Mouse (Mus musculus) frontal cortex, postnatal 10 days (tissue): ENCODE results near the gene Gfod2.

Experiments
- DNase-seq, 2 experiments: peaks; one replicate each; pipeline ENCODE4 v3.0.0; 2022; ENCODE audit warnings: low spot score in 2 of 2, mixed read lengths in 1 of 2

Gfod2 gene

DNA sequence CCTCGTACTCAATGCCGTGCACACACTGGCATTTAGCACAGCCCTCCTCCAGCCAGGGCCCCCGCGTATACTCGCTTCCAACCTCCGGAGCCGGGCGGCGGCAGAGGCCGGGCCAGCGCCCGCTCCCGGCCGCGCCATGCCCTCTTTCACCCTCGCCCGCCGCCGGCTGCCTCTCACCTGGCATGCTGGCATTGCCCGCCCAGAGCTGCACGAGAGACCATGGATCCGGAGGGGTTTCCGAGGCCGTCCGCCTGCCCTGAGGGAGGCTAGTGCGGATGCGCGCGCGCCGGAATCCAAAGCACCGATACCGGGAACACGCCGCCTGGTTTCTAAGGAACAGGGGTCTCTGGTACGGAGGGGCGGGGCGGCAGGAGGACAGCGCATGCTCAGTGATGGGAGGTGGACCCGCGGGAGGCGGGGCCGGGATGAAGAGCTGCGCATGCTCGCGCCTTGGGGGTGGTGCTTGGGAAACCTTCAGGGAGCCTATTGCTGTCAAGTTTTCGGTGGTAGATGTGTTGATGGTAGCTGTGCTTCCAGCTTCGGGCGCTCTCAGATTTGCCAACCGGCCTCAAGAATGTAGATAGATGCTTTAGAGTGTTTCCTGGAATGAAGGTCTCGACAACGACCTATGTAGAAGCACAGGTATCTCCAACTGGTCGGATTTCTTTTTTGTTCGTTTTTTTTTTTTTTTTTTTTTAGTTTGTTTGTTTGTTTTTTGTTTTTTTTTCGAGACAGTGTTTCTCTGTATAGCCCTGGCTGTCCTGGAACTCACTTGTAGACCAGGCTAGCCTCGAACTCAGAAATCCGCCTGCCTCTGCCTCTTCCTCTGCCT is at the start of gene Gfod2:
Gfod2 (minus strand) TSS at position 388 of the 832 bp plus-strand sequence.
- DNase-seq = peak; percentile 96 to 97

DNA sequence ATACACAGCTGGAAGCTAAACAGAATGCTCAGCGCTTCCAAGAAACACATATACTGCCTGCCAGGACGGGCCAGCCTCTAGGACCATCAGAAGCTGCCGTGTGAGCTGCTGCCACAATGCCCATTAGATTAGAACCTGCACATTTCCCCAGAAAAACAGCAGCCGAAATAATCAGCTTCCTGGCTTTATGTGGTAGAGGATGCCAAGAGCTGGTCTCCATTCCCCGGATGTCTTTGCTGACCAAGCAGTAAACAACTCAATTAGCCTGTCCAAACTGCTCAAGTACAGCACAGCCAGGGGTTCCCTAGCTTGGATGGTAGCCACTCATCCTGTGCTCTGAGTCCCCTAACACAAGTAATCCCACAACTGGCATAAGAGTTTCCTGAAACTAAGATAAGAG is 49.3 kb upstream of the Gfod2 start:
- DNase-seq = no peak

DNA sequence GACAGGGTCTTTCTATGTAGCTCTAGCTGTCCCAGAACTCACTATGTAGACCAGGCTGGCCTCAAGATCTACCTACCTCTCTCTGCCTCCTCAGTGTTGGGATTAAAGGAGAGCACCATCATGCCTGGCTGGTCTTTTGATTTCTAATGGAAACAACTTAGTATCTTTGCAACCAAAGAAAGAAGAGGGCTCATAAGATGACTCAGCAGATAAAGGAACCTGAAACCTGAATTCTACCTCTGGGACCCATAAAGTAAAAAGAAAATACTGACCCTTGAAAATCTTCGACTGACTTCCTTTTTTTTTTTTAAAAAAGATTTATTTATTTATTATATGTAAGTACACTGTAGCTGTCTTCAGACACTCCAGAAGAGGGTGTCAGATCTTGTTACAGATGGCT is 47.5 kb upstream of the Gfod2 start:
- DNase-seq = no peak

DNA sequence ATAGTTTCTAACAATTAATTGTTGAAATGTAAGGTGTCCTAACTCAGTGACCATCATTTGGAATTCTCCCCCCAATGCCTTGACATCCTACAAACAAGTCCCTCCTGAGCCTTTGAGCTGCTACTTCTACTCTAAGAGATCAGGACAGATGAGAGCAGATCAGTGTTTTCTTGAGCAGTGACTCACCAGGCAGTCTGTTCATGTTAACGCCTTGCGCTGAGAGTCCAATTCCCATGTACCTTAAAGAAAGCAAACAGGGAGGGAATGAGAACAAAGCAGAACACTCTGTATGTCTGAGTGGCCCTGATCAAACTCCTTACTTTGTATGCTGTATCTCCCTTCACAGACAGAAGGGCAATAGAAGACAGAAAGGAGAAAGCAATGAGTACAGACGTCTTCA is 46.9 kb upstream of the Gfod2 start:
- no peak for DNase-seq

DNA sequence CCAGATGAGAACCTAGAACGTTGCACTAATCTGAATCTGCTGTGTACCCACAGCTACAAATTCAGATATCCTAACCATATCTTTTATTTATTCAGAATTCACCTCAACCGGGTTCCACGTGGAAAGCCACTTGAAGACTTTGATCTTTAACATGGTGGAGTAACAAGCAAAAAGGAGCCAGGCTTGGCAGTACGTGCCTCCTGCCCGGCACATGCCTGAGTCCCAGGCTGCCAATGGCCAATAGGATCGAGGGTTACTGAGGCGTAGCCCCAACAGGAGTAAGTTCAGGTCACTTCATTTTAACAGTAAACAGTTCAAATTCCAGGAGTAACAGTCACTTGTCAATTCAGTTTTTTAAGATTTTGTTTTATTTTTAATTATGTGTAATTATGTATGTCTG is 46.3 kb upstream of the Gfod2 start:
- DNase-seq = no peak

DNA sequence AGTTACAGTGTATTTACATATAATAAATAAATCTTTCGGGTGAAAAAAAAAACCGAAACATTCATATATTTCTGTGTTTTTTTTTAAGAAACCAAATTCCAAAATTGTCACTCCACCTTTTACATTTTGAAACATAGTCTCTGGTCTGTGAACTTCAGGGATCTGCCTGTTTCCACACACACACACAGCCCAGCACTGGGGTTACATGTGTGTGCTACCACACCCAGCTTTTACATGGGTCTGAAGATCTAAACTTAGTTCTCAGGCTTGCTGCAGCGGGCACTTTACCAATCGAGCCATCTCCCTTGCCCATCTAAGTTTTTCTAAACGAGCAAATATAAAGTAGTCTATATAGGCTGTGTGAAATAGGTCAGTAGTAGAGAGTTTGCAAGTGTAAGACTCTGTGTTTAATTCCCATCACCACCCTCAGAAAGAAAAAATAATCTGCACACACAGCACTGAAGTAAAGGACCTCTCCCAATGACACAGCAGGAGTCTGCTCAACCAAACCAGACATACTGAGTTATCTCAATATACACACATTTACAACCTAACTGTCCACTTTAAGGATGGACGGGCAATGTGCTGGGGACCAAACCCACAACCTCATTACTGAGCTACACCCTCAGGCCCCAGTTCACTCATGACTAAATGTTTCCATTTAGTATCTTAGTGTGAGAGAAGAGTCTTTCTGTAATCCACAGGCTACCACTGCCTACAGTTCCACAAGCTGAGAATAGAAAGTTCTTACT is 42.9 kb upstream of the Gfod2 start:
- no peak for DNase-seq

DNA sequence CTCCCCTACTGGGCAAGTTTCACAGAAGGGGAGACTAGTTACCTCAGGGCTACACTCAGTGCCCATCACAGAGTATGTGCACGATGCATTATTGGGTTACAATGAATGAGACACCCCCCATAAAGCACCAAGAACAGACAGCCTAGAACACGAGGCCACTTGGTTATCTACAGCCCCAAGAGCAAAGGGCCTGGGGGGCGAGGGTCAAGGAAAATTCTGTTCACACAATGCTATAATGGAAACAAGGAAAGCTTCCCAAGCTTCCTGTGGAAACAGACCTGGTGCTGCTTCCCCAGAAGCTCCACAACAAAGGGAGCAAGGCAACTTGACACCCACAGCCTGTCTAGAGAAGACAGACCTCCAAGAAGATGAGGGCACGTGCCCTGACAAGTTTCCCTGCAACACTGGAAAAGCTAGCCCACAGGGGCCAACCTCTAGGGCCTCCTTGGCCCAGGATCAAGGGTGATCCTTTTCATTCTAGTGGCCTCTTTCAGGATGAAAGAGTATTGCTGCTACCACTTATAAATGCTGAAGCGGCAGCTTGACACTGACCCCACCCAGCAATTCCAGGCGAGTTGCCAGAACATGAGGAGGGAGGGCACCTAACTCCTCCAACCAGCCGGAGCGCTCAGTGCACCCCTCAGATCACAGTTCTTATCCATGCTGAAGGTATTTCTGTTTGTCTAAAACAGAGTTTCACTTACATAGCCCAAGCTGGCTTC is 40.8 kb upstream of the Gfod2 start:
- DNase-seq = peak; percentile 36

DNA sequence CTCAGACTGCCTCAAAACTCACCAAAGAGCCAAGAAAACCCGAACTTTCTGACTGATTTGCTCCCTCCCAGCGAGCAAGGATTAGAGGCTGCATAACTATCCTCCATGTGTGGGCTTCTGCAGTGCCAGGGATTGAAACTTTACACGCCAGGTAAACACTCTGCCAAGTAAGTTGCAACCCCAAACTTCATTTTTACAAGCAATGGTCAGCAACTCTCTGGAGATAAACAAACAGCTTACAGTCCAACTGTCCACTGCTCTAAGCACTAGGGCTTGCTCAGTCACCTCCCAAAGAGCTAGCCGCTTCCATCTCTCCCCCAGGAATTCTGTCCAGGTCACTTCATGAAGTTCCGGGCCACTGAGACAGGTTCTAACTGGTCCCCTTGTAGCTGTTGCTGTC is 39.9 kb upstream of the Gfod2 start:
- no peak for DNase-seq

DNA sequence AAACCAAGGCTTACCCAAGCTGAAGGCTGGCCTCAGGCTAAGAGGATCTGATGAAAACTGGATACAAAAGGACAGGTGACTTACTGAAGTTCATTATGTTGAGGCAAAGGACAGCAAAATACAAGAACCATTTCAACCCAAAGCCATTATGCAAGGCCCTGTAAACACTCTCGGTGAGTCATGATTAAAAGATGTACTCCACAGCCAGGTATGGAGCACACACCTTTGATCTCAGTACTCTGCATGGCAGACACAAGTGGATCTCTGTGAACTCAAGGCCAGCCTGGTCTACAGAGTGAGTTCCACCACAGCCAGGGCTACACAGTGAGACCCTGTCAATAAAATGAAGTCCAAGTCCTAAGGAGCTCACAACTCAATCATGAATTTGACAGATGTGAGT is 37.3 kb upstream of the Gfod2 start:
- no peak for DNase-seq

DNA sequence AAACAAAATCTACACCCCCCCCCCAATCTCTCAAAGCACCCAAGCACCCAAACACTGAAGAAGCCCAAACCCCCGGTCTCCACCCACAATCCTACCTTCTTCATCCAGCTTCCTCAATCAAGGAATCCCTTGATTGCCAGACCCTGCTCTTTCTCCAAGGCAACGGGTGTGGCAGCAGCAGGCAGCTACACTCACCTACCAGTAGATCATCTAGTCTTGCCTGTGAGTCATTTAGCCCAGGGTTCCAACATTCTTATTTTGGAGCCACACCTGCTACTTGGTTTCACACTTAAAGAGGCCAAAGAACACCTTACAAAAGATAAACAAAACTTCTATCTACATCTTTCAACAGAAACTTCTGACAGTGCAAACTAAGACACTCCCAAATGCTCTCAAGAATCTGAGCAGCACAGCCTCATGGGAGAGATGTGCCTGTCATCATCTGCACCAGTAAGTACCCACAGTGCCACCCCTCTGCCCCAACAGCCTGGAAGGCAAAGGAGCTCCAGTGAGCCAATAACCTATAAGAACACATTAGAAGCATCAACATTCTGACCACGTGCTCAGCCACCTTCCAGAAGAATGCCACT is 35.6 kb upstream of the Gfod2 start:
- DNase-seq = no peak

DNA sequence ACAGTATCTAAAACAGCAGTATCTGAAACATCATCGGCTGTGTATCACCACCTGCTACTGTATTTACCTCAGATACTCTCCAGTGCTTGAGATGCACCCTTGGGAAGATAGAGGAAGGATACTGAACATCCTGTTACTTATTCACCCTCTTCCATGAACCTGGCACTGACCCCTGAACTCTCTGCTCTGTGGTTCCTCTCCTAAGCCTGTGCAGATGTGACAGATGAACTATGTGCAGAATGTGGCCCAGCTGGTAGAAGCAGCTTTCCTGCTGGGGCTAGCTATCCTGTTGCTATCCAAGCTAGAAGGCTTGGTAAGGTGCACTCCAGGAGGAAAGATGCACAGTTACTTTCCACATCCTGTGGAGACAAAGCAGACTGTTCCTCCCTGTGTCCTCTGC is 34.9 kb upstream of the Gfod2 start:
- no peak for DNase-seq

DNA sequence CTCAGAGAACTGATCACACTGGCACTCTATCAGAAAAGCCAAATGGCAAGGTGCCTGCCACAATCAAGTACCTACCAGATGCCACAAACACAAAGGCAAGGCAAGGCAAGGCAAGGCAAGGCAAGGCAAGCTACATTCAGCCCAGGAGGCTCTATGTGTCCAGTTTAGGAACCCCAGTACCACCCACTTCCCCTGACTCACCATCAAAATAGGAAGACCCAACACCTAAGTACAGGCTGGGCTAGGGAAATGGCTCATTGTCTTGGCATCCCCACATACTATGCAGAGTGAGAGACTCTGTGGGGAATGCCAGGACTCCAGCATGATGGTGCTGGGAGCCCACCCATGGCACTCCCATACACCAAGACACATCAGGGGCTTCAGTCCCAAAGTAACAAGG is 31.2 kb upstream of the Gfod2 start:
- DNase-seq = no peak

DNA sequence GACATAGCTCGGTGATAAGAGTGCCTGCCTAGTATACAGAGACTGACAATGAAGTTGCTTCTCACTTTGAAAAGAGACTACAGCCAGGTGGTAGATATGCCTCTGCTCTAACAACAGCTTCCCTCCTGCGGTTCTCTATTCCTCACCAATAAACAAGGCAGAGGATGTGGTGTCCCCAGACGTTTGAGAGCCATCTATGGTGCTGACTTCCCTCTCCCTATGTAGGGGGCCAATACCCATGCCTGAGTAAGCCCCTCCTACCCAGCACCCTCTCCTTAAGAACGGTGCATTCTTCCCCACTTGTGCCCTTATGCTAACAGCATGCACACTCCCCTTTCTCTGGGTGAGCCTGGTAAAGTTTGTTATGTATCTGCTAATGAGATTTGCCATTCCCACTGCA is 30.5 kb upstream of the Gfod2 start:
- no peak for DNase-seq

DNA sequence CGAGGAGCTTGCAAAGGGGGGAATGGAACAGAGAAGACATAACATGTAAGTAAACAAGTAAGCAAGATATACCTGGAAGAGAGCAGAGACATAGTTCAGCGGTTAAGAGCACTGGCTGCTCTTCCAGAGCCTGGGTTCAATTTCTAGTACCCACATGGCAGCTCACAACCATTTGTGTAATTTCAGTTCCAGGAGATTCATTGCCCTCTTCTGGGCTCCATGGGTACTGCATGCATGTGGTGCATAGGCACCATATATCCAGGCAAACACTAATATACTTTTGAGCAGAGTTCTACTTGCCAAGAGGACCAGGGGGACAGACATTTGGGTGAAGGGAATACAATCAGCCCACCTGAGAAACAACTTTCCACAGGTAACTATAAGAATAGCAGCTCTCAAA is 29.8 kb upstream of the Gfod2 start:
- DNase-seq = no peak

DNA sequence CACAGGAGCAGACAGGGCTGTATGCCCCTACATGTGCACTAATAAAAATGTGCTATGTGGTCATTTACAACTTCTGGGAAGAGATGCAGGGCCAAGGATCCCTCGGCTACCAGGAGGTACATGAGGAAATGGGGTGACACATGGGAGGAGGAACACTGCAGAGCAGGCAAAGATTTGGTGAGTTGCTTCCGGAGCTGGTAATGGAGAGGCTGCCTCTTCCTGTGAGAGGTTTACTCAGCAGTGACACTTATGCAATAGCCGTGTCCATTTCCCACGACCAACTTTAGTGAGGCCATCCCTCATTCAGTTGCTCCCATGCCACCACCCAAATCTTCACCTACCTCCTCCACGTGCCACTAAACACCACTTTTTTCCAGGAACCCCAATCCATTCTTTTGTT is 21.8 kb upstream of the Gfod2 start:
- DNase-seq = no peak

DNA sequence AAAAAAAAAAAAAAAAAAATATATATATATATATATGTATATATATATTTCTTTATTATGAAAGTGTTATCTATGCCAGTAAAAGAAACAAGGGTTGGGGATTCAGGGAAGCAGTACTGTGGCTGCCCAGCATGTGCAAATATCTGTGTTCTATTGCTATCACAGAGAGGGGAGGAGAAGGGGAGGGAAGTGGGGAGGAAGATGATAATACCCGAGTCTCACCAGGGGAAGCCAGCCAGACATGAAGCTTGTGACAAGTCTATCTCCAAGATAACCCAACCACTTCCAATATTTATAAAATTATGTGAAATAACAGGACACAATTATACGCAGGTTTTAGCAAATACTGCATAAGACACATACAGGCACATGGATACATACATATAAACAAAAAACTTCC is 19.4 kb upstream of the Gfod2 start:
- DNase-seq = no peak

DNA sequence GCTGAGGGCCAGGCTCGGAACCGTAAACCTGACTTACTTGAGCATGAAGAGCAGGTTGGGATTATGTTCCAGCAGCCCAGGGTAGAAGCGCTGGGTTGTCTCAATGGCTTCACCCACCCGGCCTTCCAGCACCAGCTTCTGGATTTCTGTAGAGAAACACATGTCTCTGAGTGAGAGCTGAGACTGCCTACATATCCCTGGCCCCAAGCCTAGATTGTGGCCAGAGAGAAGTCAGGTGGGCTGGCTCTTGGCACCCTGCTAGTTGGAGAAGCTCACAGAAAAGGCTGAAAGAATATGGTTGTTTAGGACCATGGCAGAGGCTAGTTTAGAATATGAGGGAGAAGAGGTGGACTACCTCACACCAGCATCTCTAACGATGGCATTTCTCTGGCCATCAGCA is 16.0 kb upstream of the Gfod2 start:
- no peak for DNase-seq

DNA sequence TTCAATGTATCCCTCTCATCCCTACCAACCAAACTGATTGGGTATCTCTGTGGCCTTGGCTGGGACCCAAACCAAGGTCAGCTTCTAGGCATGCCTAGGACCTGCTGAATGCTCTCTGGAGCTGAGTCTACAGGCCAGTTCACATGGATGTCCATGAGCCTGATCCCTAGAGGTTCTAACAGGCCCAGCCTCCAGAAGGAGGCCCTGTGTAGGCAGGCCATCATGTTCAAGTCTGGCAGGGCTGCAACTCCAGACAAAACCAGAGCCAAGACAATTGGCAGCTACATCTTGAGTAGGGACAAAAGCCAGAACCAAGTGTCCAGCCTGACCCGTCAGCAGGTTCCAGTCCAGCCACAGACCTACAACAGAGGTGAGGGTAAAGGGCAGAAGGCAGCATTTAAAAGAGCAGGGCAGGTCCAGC is 15.0 kb upstream of the Gfod2 start:
- no peak for DNase-seq

DNA sequence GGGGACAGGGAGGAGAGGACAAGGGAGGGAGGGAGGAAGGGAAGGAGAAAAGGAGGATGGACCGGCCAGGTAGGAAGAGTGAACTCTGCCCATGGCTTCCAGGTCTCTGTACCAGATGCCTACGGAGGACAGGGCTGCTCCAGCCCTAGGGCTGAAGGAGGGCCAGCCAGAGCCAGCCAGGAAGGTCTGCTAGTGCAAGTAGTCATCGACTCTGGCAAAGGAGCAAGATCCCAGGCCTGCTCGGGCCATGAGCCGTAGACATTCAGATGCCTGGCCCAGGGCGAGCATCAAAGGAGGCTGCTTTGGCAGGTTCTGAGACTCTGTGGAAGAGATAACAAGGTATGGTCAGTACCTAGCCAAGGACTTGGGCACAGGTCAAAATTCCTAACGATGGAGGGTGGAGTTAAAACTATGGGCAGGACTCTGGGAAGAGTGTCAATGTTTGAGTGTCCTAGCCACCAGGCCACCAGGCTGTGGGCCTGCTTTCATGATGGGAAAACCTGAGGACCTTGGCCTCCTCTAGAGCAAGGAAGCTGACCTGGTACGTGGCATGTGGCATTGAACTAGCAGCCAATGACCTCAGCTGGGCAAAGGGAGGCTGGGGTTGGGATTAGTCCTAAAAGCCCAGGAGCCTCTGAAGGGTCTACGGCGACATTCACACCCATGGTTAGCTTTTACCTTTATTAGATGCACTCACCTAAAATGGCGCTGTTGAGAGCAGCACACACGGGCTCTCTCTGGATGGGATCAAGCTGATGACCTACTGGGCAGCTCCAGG is 13.1 kb upstream of the Gfod2 start:
- DNase-seq = no peak

DNA sequence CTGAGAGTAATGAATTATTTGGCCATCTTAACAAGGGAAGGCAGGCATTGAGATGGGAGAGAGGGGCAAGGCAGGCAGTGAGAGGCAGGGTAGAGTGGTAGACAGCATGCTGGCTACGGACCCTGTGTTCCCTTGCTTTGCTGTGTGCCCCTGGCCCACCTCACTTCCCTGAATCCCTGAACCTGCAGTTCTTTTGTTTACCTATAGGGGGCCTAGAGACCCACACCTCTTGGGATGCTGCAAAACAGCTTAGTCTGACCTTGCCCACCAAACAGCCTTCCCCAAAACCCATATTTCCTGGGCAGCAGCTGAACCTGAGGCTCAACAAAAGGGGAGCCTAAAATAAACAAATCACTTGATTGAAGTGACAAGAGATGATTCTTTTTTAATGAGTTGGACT is 12.1 kb upstream of the Gfod2 start:
- no peak for DNase-seq

DNA sequence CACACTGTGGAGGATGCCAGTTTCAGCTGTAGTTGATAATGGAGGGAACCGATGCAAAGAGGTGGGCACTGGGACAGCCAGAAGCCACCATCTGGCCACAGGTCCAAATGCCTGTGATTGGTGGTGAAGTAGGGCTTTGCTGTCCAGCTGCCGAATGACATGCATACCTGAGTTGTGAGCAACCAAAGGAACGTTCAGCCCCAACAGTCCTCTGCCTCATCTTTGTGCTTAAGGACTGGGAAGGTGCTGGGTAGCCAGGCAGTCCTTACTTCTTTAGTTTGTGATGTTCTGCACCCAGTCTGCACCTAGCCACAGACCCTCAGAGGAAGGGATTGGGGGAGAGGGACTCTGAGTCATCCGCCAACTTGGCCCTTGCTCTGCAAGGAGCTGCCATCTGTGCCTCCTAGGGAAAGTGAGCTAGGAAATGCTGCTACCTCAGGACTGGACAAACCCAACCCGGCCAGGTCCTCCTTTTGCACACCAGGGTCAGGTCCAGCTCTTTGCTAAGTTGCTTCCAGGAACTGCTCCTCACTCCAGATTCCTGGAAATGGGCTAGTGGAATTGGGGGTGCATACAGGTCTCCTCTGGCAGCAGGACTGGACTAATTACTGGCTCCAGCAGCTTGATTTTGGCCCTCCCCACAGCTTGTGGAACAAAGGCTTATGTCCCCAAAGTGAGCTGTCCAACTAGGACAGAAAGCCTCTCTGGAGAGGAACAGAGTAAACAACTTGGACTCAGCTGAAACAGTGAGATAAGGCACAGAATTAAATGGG is 10.2 kb upstream of the Gfod2 start:
- no peak for DNase-seq
